Mouse (Mus musculus) left cerebral cortex, postnatal 10 days (tissue): ENCODE results near the gene Slc2a2. TPM values are rescaled to one million over a fixed set of nuclear protein-coding genes. Genes with fewer than 3 reads are reported as not detected.
"Not testable (repeated sequence)": the region's sequence is repeated elsewhere in the genome, so short reads cannot be mapped to it uniquely, and the experiment has no call there.

Source experiments
- DNase-seq, 2 experiments: peaks; one replicate each; pipeline ENCODE4 v3.0.0; 2021 to 2022; ENCODE audit warnings: low spot score in 2 of 2, mixed read lengths in 1 of 2; ENCODE audit errors: extremely low spot score in 1 of 2
- intact Hi-C: fragments of 180-260 bp; cut with DNase I; formaldehyde crosslinking; loops from one replicate; pipeline ENCODE4 v1.15.1; 2025
- total RNA-seq, 2 experiments: library from RNA; stranded (reverse); gene quantifications; 2 replicates each; pipeline ENCODE4 v1.2.3; 2021

Slc2a2 gene
- total RNA-seq, 2 experiments from 2014 or later, result not detected

- DNase-seq, result no peak
Observed at GRCm38 (mm10) chr3:28723534-28723933, 25.8 kb downstream of the Slc2a2 start.

GRCm38 (mm10) chr3:28725203-28725602 is 27.5 kb downstream of the Slc2a2 start:
- intact Hi-C loops, result no loop called here
- DNase-seq, result no peak

More at GRCm38 (mm10) chr3:28723534-28723933, 25.8 kb downstream of the Slc2a2 start:
- intact Hi-C loops, result no loop called here

GRCm38 (mm10) chr3:28726356-28726755 is 28.7 kb downstream of the Slc2a2 start:
- intact Hi-C loops, result no loop called here
- DNase-seq, result no peak

- intact Hi-C loops, result no loop called here
Observed at GRCm38 (mm10) chr3:28734712-28735111, 37.0 kb downstream of the Slc2a2 start.

GRCm38 (mm10) chr3:28736981-28737380 is 39.3 kb downstream of the Slc2a2 start:
- DNase-seq, result no peak
- intact Hi-C loops, result no loop called here

More at GRCm38 (mm10) chr3:28734712-28735111, 37.0 kb downstream of the Slc2a2 start:
- DNase-seq, result no peak

GRCm38 (mm10) chr3:28740353-28740752 is 42.6 kb downstream of the Slc2a2 start:
- intact Hi-C loops, result no loop called here
- DNase-seq, result no peak

- no peak for DNase-seq
- intact Hi-C loops, result no loop called here
Observed at GRCm38 (mm10) chr3:28743251-28743650, 45.5 kb downstream of the Slc2a2 start.

- DNase-seq, result peak; percentile 78 to 87
- intact Hi-C loops, result loop anchor here (2.0 to 5.0 kb wide), 2 partner anchors 69 to 585 kb away; no protein-coding TSS in a partner anchor
Observed at GRCm38 (mm10) chr3:28745835-28746483, 48.3 kb downstream of the Slc2a2 start.

GRCm38 (mm10) chr3:28748151-28748550 is 50.4 kb downstream of the Slc2a2 start:
- no peak for DNase-seq
- intact Hi-C loops, result loop anchor here (5.0 kb wide), 1 partner anchor 71 kb away; no protein-coding TSS in a partner anchor

- intact Hi-C loops, result loop anchor here (5.0 kb wide), 1 partner anchor 72 kb away; no protein-coding TSS in a partner anchor
- DNase-seq, result no peak
Observed at GRCm38 (mm10) chr3:28748956-28749355, 51.3 kb downstream of the Slc2a2 start.

- intact Hi-C loops, result no loop called here
- DNase-seq, result no peak
Observed at GRCm38 (mm10) chr3:28755477-28755876, 57.8 kb downstream of the Slc2a2 start.

- intact Hi-C loops, result no loop called here
- DNase-seq, result no peak
Observed at GRCm38 (mm10) chr3:28761225-28761789, 63.6 kb downstream of the Slc2a2 start.

GRCm38 (mm10) chr3:28766935-28767334 is 69.2 kb downstream of the Slc2a2 start:
- intact Hi-C loops, result no loop called here
- DNase-seq, result no peak

- no peak for DNase-seq
- intact Hi-C loops, result no loop called here
Observed at GRCm38 (mm10) chr3:28768222-28768621, 70.5 kb downstream of the Slc2a2 start.

GRCm38 (mm10) chr3:28772919-28773318 is 75.2 kb downstream of the Slc2a2 start:
- DNase-seq, intact Hi-C loops: not testable (repeated sequence)

- DNase-seq, result no peak
- intact Hi-C loops, result no loop called here
Observed at GRCm38 (mm10) chr3:28775361-28775760, 77.7 kb downstream of the Slc2a2 start.

- intact Hi-C loops, result no loop called here
- no peak for DNase-seq
Observed at GRCm38 (mm10) chr3:28775958-28776357, 78.3 kb downstream of the Slc2a2 start.

- intact Hi-C loops, result no loop called here
- no peak for DNase-seq
Observed at GRCm38 (mm10) chr3:28776491-28776890, 78.8 kb downstream of the Slc2a2 start.

GRCm38 (mm10) chr3:28780511-28780910 is 82.8 kb downstream of the Slc2a2 start:
- intact Hi-C loops, result no loop called here
- DNase-seq, result no peak
